Comparison of ENCODE assay signal across 19 mouse cellular contexts in genomic region chr1:80362400-80362799, GRCm38 (mm10). TPM values are rescaled to one million over a fixed set of nuclear protein-coding genes. Genes with fewer than 3 reads are reported as not detected.
DNase-seq lines count a peak whose midpoint lies in the region; ATAC-seq and TF ChIP-seq lines count a peak whose summit lies in the region.
"Had no signal": no experiment of that assay in that cellular context is flagged by ENCODE, and none has a peak within 500 bp of the region (broad histone marks: within the 10 kb centered on the region; RNA-seq: fewer than 3 reads in every experiment).

No protein-coding gene starts in this region.

- H3K4me2 ChIP-seq in CH12.LX (ENCODE audit: insufficient read depth, low read depth, poor library complexity, severe bottlenecking): no peak overlapping the region
- H3K4me2 ChIP-seq: embryonic facial prominence, embryonic 12.5 days; heart, embryonic 13.5 days; hindbrain, embryonic 12.5 days; midbrain, embryonic 13.5 days had no signal

- peaks cover 5 to 13% of the 10 kb centered on the region in 2 experiments; a peak in 3 of 4 replicates for H3K4me1 ChIP-seq in CH12.LX (ENCODE audit: control insufficient read depth in 1 of 2, insufficient read depth in 2 of 2)
- H3K4me1 ChIP-seq: embryonic facial prominence, embryonic 12.5 days; heart, embryonic 13.5 days; hindbrain, embryonic 12.5 days; midbrain, embryonic 13.5 days had no signal

- no peak overlapping the region for H3K9ac ChIP-seq in CH12.LX (ENCODE audit: insufficient read depth, low read depth)
- H3K9ac ChIP-seq: embryonic facial prominence, embryonic 12.5 days; forebrain, postnatal 0 days; heart, embryonic 13.5 days; hindbrain, embryonic 12.5 days; midbrain, embryonic 13.5 days had no signal

- no peak overlapping the region for H3K4me3 ChIP-seq in CH12.LX (replicated peaks in 1 of 3; ENCODE audit: low read depth in 2 of 3, low read length in 2 of 3, poor library complexity in 1 of 3)
- H3K4me3 ChIP-seq: embryonic facial prominence, embryonic 12.5 days; heart, embryonic 13.5 days; hindbrain, embryonic 12.5 days; megakaryocyte, embryonic 14.5 days; midbrain, embryonic 13.5 days had no signal

- H3K27ac ChIP-seq in CH12.LX (ENCODE audit: insufficient read depth, low read depth): no peak overlapping the region
- H3K27ac ChIP-seq: embryonic facial prominence, embryonic 12.5 days; heart, embryonic 13.5 days; hindbrain, embryonic 12.5 days; kidney, postnatal 0 days; midbrain, embryonic 13.5 days had no signal

- no peak for TF ChIP-seq POLR2A in CH12.LX (IDR thresholded peaks at IDR 0.05; ENCODE audit: low read depth, low read length)

- dilution Hi-C loops in CH12.LX (cut with MboI; ENCODE audit: extremely low pct_ligation_motif_present, extremely low pct_unique_long_range_greater_than_20kb, low sequenced_read_pairs): no loop called here

- H3K36me3 ChIP-seq in CH12.LX (replicated peaks in 1 of 2; ENCODE audit: control insufficient read depth in 1 of 2, insufficient read depth in 1 of 2, low read length in 1 of 2): no peaks in the 10 kb centered on the region
- H3K36me3 ChIP-seq: embryonic facial prominence, embryonic 12.5 days; heart, embryonic 13.5 days; hindbrain, embryonic 12.5 days; midbrain, embryonic 13.5 days had no signal

- in situ Hi-C loops in CH12.LX (cut with MboI; ENCODE audit: low pct_ligation_motif_present, low pct_unique_long_range_greater_than_20kb, low sequenced_read_pairs): no loop called here

- 0 out of 2 replicates have a peak, but pooled peaks have one; percentile 25 for TF ChIP-seq EP300 in CH12.LX (IDR thresholded peaks at IDR 0.05; ENCODE audit: low read length)

- no peak for TF ChIP-seq CTCF in CH12.LX (conservative IDR thresholded peaks at IDR 0.05 in 1 of 2, IDR thresholded peaks at IDR 0.05 in 1 of 2; ENCODE audit: low read depth in 2 of 2, low read length in 2 of 2)

- no peaks in the 10 kb centered on the region for H3K9me3 ChIP-seq in CH12.LX (replicated peaks; ENCODE audit: low read length)
- H3K9me3 ChIP-seq: embryonic facial prominence, embryonic 12.5 days; heart, embryonic 13.5 days; hindbrain, embryonic 12.5 days; megakaryocyte, embryonic 14.5 days; midbrain, embryonic 13.5 days had no signal

- H3K27me3 ChIP-seq in CH12.LX (replicated peaks): no peaks in the 10 kb centered on the region
- H3K27me3 ChIP-seq: embryonic facial prominence, embryonic 12.5 days; heart, embryonic 13.5 days; hindbrain, embryonic 12.5 days; megakaryocyte, embryonic 14.5 days; midbrain, embryonic 13.5 days had no signal

- peak; percentile 8 for DNase-seq in cerebellum, adult 8-10 months
- no peak for DNase-seq in cerebellum, adult 11-12 months
- DNase-seq in CH12.LX (ENCODE audit: extremely low read depth): peak; percentile 48
- DNase-seq in lung, postnatal 36 days: no peak
- DNase-seq in embryo, embryonic 10.5 days (ENCODE audit: low spot score): no peak
- DNase-seq: forebrain, postnatal 0 days; gastrocnemius, postnatal 14 days; heart, adult 18-20 months; heart, postnatal 14 days; kidney, adult 2 months; right cerebral cortex, postnatal 25 days had no signal

- ATAC-seq in common myeloid progenitor, adult 5-6 weeks (replicated peaks; ENCODE audit: low read depth, poor library complexity, severe bottlenecking): peak; percentile 88
- peak; percentile 40 for ATAC-seq in monocyte, adult 5-6 weeks (replicated peaks; ENCODE audit: insufficient number of reproducible peaks, low FRiP score, low TSS enrichment, poor library complexity, severe bottlenecking)
- ATAC-seq: forebrain, postnatal 0 days; midbrain, embryonic 13.5 days had no signal

- TF ChIP-seq RAD21 in CH12.LX (IDR thresholded peaks at IDR 0.05; ENCODE audit: low read depth, low read length): no peak

- H3K79me2 ChIP-seq in CH12.LX (replicated peaks; ENCODE audit: control insufficient read depth, extremely low read depth, insufficient read depth, poor library complexity, severe bottlenecking): no peaks in the 10 kb centered on the region

TF ChIP-seq in CH12.LX, 34 proteins besides CTCF, POLR2A, EP300 and RAD21:
- no peak for TF ChIP-seq USF2 (conservative IDR thresholded peaks at IDR 0.05; ENCODE audit: low read depth, low read length)
- TF ChIP-seq TBP (conservative IDR thresholded peaks at IDR 0.05; ENCODE audit: low read depth, low read length): no peak
- no peak for TF ChIP-seq ZNF384 (IDR thresholded peaks at IDR 0.05; ENCODE audit: low read depth, low read length)
- TF ChIP-seq BHLHE40 (IDR thresholded peaks at IDR 0.05; ENCODE audit: low read depth, low read length): no peak
- no peak for TF ChIP-seq SIN3A (IDR thresholded peaks at IDR 0.05; ENCODE audit: low read length)
- peak; percentile 51 for TF ChIP-seq ELF1 (IDR thresholded peaks at IDR 0.05; ENCODE audit: low read depth, low read length)
- TF ChIP-seq MEF2A (IDR thresholded peaks at IDR 0.05; ENCODE audit: borderline replicate concordance, low read depth, low read length): peak; percentile 71
- peak; percentile 64; the same call in 1 of the 2 replicates for TF ChIP-seq TCF12 (IDR thresholded peaks at IDR 0.05; ENCODE audit: low read depth, low read length)
- TF ChIP-seq ETS1 (conservative IDR thresholded peaks at IDR 0.05; ENCODE audit: low read depth, low read length): peak; percentile 25; the same call in 1 of the 2 replicates
- TF ChIP-seq MYC (IDR thresholded peaks at IDR 0.05; ENCODE audit: low read depth, low read length): no peak
- no peak for TF ChIP-seq USF1 (IDR thresholded peaks at IDR 0.05; ENCODE audit: low read depth, low read length)
- no peak for TF ChIP-seq CHD1 (IDR thresholded peaks at IDR 0.05; ENCODE audit: low read depth, low read length)

RNA-seq across cellular contexts. Expression of gene Cul3, which starts 22.1 kb away (rescaled TPM):
- total RNA-seq in CH12.LX (2012; rRNA removed) (65.5 and 82.2 TPM in 2 replicates), CH12.LX (2014; rRNA removed) (232 and 237 TPM in 2 replicates)
- polyA plus RNA-seq in CH12.LX (2012; ENCODE audit: insufficient read length, low read depth): 148 and 176 TPM in 2 replicates
- total RNA-seq in common myeloid progenitor, adult 5-6 weeks (2017): 239 and 469 TPM in 2 replicates
- total RNA-seq in monocyte, adult 5-6 weeks (2017): 303 to 478 TPM (median 420 TPM) in 3 replicates

Comparison
In these comparisons a context has a peak if more than half of its experiments do, and no peak if none do; other contexts are left out.
1. DNase-seq: peak in cerebellum, adult 8-10 months (single experiment) and CH12.LX (single experiment); none in cerebellum, adult 11-12 months (single experiment), lung, postnatal 36 days (single experiment) and embryo, embryonic 10.5 days (single experiment).